Mouse (Mus musculus) lung, postnatal 0 days (tissue): Measurements from ENCODE around the gene Ick.

ENCODE experiments used
- CTCF ChIP-seq: IDR thresholded peaks from 2 replicates; pipeline ENCODE4 v1.5.1; 2016; ENCODE audit warnings: antibody characterized with exemption, mild to moderate bottlenecking
- EP300 ChIP-seq: IDR thresholded peaks from 2 replicates; pipeline ENCODE4 v1.6.1; 2016; ENCODE audit warnings: antibody characterized with exemption, mild to moderate bottlenecking, control low read depth

DNA sequence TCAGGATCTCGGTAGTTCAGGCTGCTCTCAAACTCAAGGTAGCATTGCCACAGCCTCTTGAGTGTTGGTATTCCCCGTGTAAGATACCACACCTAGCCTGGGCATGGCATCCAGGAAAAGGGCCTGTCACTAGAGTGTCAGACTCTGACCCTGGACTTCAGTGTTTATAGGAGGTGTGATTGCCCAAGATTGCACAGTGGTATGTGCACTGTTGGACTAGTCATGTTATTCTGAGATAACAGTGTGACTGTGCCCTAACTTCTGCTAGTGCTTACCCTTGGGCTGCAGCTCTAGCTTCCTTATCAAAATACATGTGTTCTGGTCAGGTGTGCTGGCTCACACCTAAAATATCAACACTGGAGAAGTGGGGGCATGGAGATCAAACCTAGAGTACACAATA, 8.7 kb downstream of the Ick start:
- TF ChIP-seq CTCF, result no peak
- TF ChIP-seq EP300, result peak; percentile 80
